Mouse (Mus musculus) ES-E14 (cell line): ENCODE measurements around the gene St8sia1.

ENCODE experiments used
- HCFC1 ChIP-seq: IDR thresholded peaks from 2 replicates; pipeline ENCODE4 v1.6.1; 2012; ENCODE audit warnings: low read length, inconsistent platforms, borderline replicate concordance; ENCODE audit not compliant: insufficient read depth
- ZC3H11A ChIP-seq: IDR thresholded peaks from 2 replicates; pipeline ENCODE4 v1.6.1; 2012; ENCODE audit warnings: low read depth, mild to moderate bottlenecking, inconsistent platforms, low read length, borderline replicate concordance
- ZNF384 ChIP-seq: IDR thresholded peaks from 2 replicates; pipeline ENCODE4 v1.6.1; 2012; ENCODE audit warnings: low read depth, low read length, inconsistent platforms

GRCm38 (mm10) chr6:142941078-142941477, 23.2 kb downstream of the St8sia1 start:
- TF ChIP-seq HCFC1 (no peak), ZNF384 (no peak), ZC3H11A (no peak)
